Mouse (Mus musculus): ENCODE measurements around the gene Pkn3. TPM values are rescaled to one million over a fixed set of nuclear protein-coding genes. Genes with fewer than 3 reads are reported as not detected.
A peak's percentile ranks its signal among the peaks of the same experiment; 100 is the strongest.

Pkn3 gene
- polyA plus RNA-seq (2015; fragmentation: Nextera tagmentation; extraction: Ambion mirVana) = 10.4 and 10.8 TPM in 2 replicates

- Histone ChIP-seq H3K9ac (ENCODE audit: low read depth, low read length) (peak within 1 kb of the TSS; percentile 79), H3K4me1 (ENCODE audit: control insufficient read depth, insufficient read depth, low read length) (peaks cover 6% of the 10 kb centered on the region), H3K4me2 (ENCODE audit: low read depth, low read length) (peak within 1 kb of the TSS; percentile 91), H3K27ac (ENCODE audit: low read length) (peak within 1 kb of the TSS; percentile 84), H3K27me3 (replicated peaks; ENCODE audit: control insufficient read depth, insufficient read depth, low read length) (no peaks in the 10 kb centered on the region), H3K36me3 (ENCODE audit: control insufficient read depth, insufficient read depth, low read length) (peaks cover 4% of the 10 kb centered on the region; the same call in 1 of the 2 replicates), H3K4me3 (ENCODE audit: low read length) (peak within 1 kb of the TSS; percentile 70), H3K9me3 (ENCODE audit: control insufficient read depth, low read length) (no peaks in the 10 kb centered on the region)
- ATAC-seq = peak; percentile 83
- WGBS = under 1% methylated on average over 53 of the region's 53 CpGs
Observed at GRCm38 (mm10) chr2:30077502-30078348, at the start of gene Pkn3. Pkn3 (plus strand) TSS chr2:30077684.

- Histone ChIP-seq H3K4me2 (ENCODE audit: low read depth, low read length) (no peak overlapping the region), H3K4me3 (ENCODE audit: low read length) (no peak overlapping the region), H3K4me1 (ENCODE audit: control insufficient read depth, insufficient read depth, low read length) (no peaks in the 10 kb centered on the region), H3K9me3 (ENCODE audit: control insufficient read depth, low read length) (no peaks in the 10 kb centered on the region), H3K9ac (ENCODE audit: low read depth, low read length) (no peak overlapping the region), H3K36me3 (ENCODE audit: control insufficient read depth, insufficient read depth, low read length) (peaks cover 31% of the 10 kb centered on the region), H3K27me3 (replicated peaks; ENCODE audit: control insufficient read depth, insufficient read depth, low read length) (no peaks in the 10 kb centered on the region), H3K27ac (ENCODE audit: low read length) (no peak overlapping the region)
- no peak for ATAC-seq
- 64% methylated on average over 11 of the region's 11 CpGs for WGBS
Observed at GRCm38 (mm10) chr2:30032244-30032846, 45.1 kb upstream of the Pkn3 start.

- Histone ChIP-seq H3K9me3 (ENCODE audit: control insufficient read depth, low read length) (no peaks in the 10 kb centered on the region), H3K27ac (ENCODE audit: low read length) (no peak overlapping the region), H3K36me3 (ENCODE audit: control insufficient read depth, insufficient read depth, low read length) (peaks cover 27% of the 10 kb centered on the region), H3K4me1 (ENCODE audit: control insufficient read depth, insufficient read depth, low read length) (no peaks in the 10 kb centered on the region), H3K4me2 (ENCODE audit: low read depth, low read length) (no peak overlapping the region), H3K27me3 (replicated peaks; ENCODE audit: control insufficient read depth, insufficient read depth, low read length) (no peaks in the 10 kb centered on the region), H3K4me3 (ENCODE audit: low read length) (no peak overlapping the region), H3K9ac (ENCODE audit: low read depth, low read length) (no peak overlapping the region)
- WGBS = 70% methylated on average over 6 of the region's 6 CpGs
- no peak for ATAC-seq
Observed at GRCm38 (mm10) chr2:30032957-30033356, 44.5 kb upstream of the Pkn3 start.

GRCm38 (mm10) chr2:30037762-30038161, 39.7 kb upstream of the Pkn3 start:
- no peaks in the 10 kb centered on the region for H3K36me3 ChIP-seq (ENCODE audit: control insufficient read depth, insufficient read depth, low read length)
- ATAC-seq = no peak
- H3K27me3 ChIP-seq (replicated peaks; ENCODE audit: control insufficient read depth, insufficient read depth, low read length) = no peaks in the 10 kb centered on the region
- H3K9ac ChIP-seq (ENCODE audit: low read depth, low read length) = no peak overlapping the region
- no peak overlapping the region for H3K27ac ChIP-seq (ENCODE audit: low read length)
- no peaks in the 10 kb centered on the region for H3K4me1 ChIP-seq (ENCODE audit: control insufficient read depth, insufficient read depth, low read length)
- no peak overlapping the region for H3K4me3 ChIP-seq (ENCODE audit: low read length)
- 87% methylated on average over 2 of the region's 2 CpGs for WGBS
- no peaks in the 10 kb centered on the region for H3K9me3 ChIP-seq (ENCODE audit: control insufficient read depth, low read length)
- no peak overlapping the region for H3K4me2 ChIP-seq (ENCODE audit: low read depth, low read length)

GRCm38 (mm10) chr2:30038370-30038769, 39.1 kb upstream of the Pkn3 start:
- H3K27me3 ChIP-seq (replicated peaks; ENCODE audit: control insufficient read depth, insufficient read depth, low read length) = no peaks in the 10 kb centered on the region
- WGBS = 97% methylated on average over 10 of the region's 10 CpGs
- ATAC-seq = no peak

GRCm38 (mm10) chr2:30039687-30040086, 37.8 kb upstream of the Pkn3 start:
- Histone ChIP-seq H3K9ac (ENCODE audit: low read depth, low read length) (no peak overlapping the region), H3K27ac (ENCODE audit: low read length) (no peak overlapping the region), H3K27me3 (replicated peaks; ENCODE audit: control insufficient read depth, insufficient read depth, low read length) (no peaks in the 10 kb centered on the region), H3K4me3 (ENCODE audit: low read length) (no peak overlapping the region), H3K9me3 (ENCODE audit: control insufficient read depth, low read length) (no peaks in the 10 kb centered on the region), H3K4me1 (ENCODE audit: control insufficient read depth, insufficient read depth, low read length) (no peaks in the 10 kb centered on the region), H3K36me3 (ENCODE audit: control insufficient read depth, insufficient read depth, low read length) (no peaks in the 10 kb centered on the region), H3K4me2 (ENCODE audit: low read depth, low read length) (no peak overlapping the region)
- no peak for ATAC-seq

More at GRCm38 (mm10) chr2:30038370-30038769, 39.1 kb upstream of the Pkn3 start:
- Histone ChIP-seq H3K27ac (ENCODE audit: low read length) (no peak overlapping the region), H3K9me3 (ENCODE audit: control insufficient read depth, low read length) (no peaks in the 10 kb centered on the region), H3K4me1 (ENCODE audit: control insufficient read depth, insufficient read depth, low read length) (no peaks in the 10 kb centered on the region), H3K4me2 (ENCODE audit: low read depth, low read length) (no peak overlapping the region), H3K9ac (ENCODE audit: low read depth, low read length) (no peak overlapping the region), H3K4me3 (ENCODE audit: low read length) (no peak overlapping the region), H3K36me3 (ENCODE audit: control insufficient read depth, insufficient read depth, low read length) (no peaks in the 10 kb centered on the region)

- Histone ChIP-seq H3K27me3 (replicated peaks; ENCODE audit: control insufficient read depth, insufficient read depth, low read length) (no peaks in the 10 kb centered on the region), H3K9me3 (ENCODE audit: control insufficient read depth, low read length) (no peaks in the 10 kb centered on the region), H3K27ac (ENCODE audit: low read length) (no peak overlapping the region), H3K4me3 (ENCODE audit: low read length) (no peak overlapping the region), H3K36me3 (ENCODE audit: control insufficient read depth, insufficient read depth, low read length) (no peaks in the 10 kb centered on the region), H3K9ac (ENCODE audit: low read depth, low read length) (peak overlapping the region; percentile 35; the same call in 1 of the 2 replicates), H3K4me1 (ENCODE audit: control insufficient read depth, insufficient read depth, low read length) (no peaks in the 10 kb centered on the region), H3K4me2 (ENCODE audit: low read depth, low read length) (no peak overlapping the region)
- peak; percentile 49; the same call in 1 of the 2 replicates for ATAC-seq
- 11% methylated on average over 4 of the region's 4 CpGs for WGBS
Observed at GRCm38 (mm10) chr2:30042445-30042844, 35.0 kb upstream of the Pkn3 start.

GRCm38 (mm10) chr2:30044550-30044949, 32.9 kb upstream of the Pkn3 start:
- WGBS = 82% methylated on average over 5 of the region's 5 CpGs

GRCm38 (mm10) chr2:30047127-30047526, 30.4 kb upstream of the Pkn3 start:
- no peak overlapping the region for H3K9ac ChIP-seq (ENCODE audit: low read depth, low read length)
- no peaks in the 10 kb centered on the region for H3K4me1 ChIP-seq (ENCODE audit: control insufficient read depth, insufficient read depth, low read length)
- no peak overlapping the region for H3K27ac ChIP-seq (ENCODE audit: low read length)
- H3K4me3 ChIP-seq (ENCODE audit: low read length) = no peak overlapping the region
- H3K27me3 ChIP-seq (replicated peaks; ENCODE audit: control insufficient read depth, insufficient read depth, low read length) = no peaks in the 10 kb centered on the region; the same call in 1 of the 2 replicates
- no peaks in the 10 kb centered on the region for H3K9me3 ChIP-seq (ENCODE audit: control insufficient read depth, low read length)
- no peak for ATAC-seq
- no peak overlapping the region for H3K4me2 ChIP-seq (ENCODE audit: low read depth, low read length)
- H3K36me3 ChIP-seq (ENCODE audit: control insufficient read depth, insufficient read depth, low read length) = no peaks in the 10 kb centered on the region
- WGBS = 96% methylated on average over 6 of the region's 6 CpGs

More at GRCm38 (mm10) chr2:30044550-30044949, 32.9 kb upstream of the Pkn3 start:
- Histone ChIP-seq H3K36me3 (ENCODE audit: control insufficient read depth, insufficient read depth, low read length) (no peaks in the 10 kb centered on the region), H3K4me3 (ENCODE audit: low read length) (no peak overlapping the region), H3K4me2 (ENCODE audit: low read depth, low read length) (no peak overlapping the region), H3K4me1 (ENCODE audit: control insufficient read depth, insufficient read depth, low read length) (no peaks in the 10 kb centered on the region), H3K27me3 (replicated peaks; ENCODE audit: control insufficient read depth, insufficient read depth, low read length) (no peaks in the 10 kb centered on the region), H3K27ac (ENCODE audit: low read length) (no peak overlapping the region), H3K9me3 (ENCODE audit: control insufficient read depth, low read length) (no peaks in the 10 kb centered on the region), H3K9ac (ENCODE audit: low read depth, low read length) (no peak overlapping the region)
- no peak for ATAC-seq

All from intestine, embryonic 16.5 days (tissue).